Mouse (Mus musculus) urinary bladder, postnatal 25 days (tissue): Measurements from ENCODE around the gene Drap1.

ENCODE experiments used
- DNase-seq: peaks from one replicate; pipeline ENCODE4 v3.0.0; 2022; ENCODE audit warnings: low spot score

Drap1 gene

GRCm38 (mm10) chr19:5424782-5425741 lies at the start of gene Drap1, which contains the start of gene AI837181:
Drap1 (minus strand) TSS chr19:5424979.
AI837181 (plus strand) TSS chr19:5425144.
- DNase-seq: peak; percentile 93

- DNase-seq: peak; percentile 74
Measured at GRCm38 (mm10) chr19:5473720-5474119, 48.9 kb upstream of the Drap1 start, which contains the start of gene Efemp2. Efemp2 (plus strand) TSS chr19:5473954.

GRCm38 (mm10) chr19:5472857-5473256 lies 48.1 kb upstream of the Drap1 start:
- DNase-seq: no peak

- DNase-seq: no peak
Measured at GRCm38 (mm10) chr19:5471846-5472245, 47.1 kb upstream of the Drap1 start.

- DNase-seq: no peak
Measured at GRCm38 (mm10) chr19:5468374-5468773, 43.6 kb upstream of the Drap1 start, which contains the start of gene Ctsw. Ctsw (minus strand) TSS chr19:5468507.

- DNase-seq: no peak
Measured at GRCm38 (mm10) chr19:5466916-5467500, 42.2 kb upstream of the Drap1 start.

- DNase-seq: no peak
Measured at GRCm38 (mm10) chr19:5465037-5465436, 40.3 kb upstream of the Drap1 start.

GRCm38 (mm10) chr19:5463791-5464562 lies 39.2 kb upstream of the Drap1 start:
- DNase-seq: no peak

GRCm38 (mm10) chr19:5463212-5463611 lies 38.4 kb upstream of the Drap1 start:
- no peak for DNase-seq

- no peak for DNase-seq
Measured at GRCm38 (mm10) chr19:5461411-5461810, 36.6 kb upstream of the Drap1 start.

- peak; percentile 85 for DNase-seq
Measured at GRCm38 (mm10) chr19:5460465-5460911, 35.7 kb upstream of the Drap1 start, which contains the start of gene Fibp. Fibp (plus strand) TSS chr19:5460615.

GRCm38 (mm10) chr19:5459896-5460295 lies 35.1 kb upstream of the Drap1 start:
- DNase-seq: no peak

- DNase-seq: no peak
Measured at GRCm38 (mm10) chr19:5459019-5459418, 34.2 kb upstream of the Drap1 start.

GRCm38 (mm10) chr19:5457746-5458442 lies 33.1 kb upstream of the Drap1 start, which contains the start of gene Ccdc85b:
Ccdc85b (minus strand) TSS chr19:5457894.
- DNase-seq: no peak

- DNase-seq: peak; percentile 94
Measured at GRCm38 (mm10) chr19:5456922-5457745, 32.4 kb upstream of the Drap1 start.

- DNase-seq: no peak
Measured at GRCm38 (mm10) chr19:5456241-5456921, 31.6 kb upstream of the Drap1 start.

- DNase-seq: no peak
Measured at GRCm38 (mm10) chr19:5455568-5455967, 30.8 kb upstream of the Drap1 start.

- no peak for DNase-seq
Measured at GRCm38 (mm10) chr19:5455037-5455436, 30.3 kb upstream of the Drap1 start.

- DNase-seq: no peak
Measured at GRCm38 (mm10) chr19:5451766-5452165, 27.0 kb upstream of the Drap1 start.

- DNase-seq: no peak
Measured at GRCm38 (mm10) chr19:5449673-5450072, 24.9 kb upstream of the Drap1 start.
